Mouse (Mus musculus): Measurements from ENCODE around the gene Gm28038. TPM values are rescaled to one million over a fixed set of nuclear protein-coding genes. Genes with fewer than 3 reads are reported as not detected.

The Gm28038 gene
- polyA plus RNA-seq (2012; fragmentation: generic; extraction: Trizol), result under 1 TPM in 1 of 2 experiments, not detected in 1; 0.13 TPM

DNA sequence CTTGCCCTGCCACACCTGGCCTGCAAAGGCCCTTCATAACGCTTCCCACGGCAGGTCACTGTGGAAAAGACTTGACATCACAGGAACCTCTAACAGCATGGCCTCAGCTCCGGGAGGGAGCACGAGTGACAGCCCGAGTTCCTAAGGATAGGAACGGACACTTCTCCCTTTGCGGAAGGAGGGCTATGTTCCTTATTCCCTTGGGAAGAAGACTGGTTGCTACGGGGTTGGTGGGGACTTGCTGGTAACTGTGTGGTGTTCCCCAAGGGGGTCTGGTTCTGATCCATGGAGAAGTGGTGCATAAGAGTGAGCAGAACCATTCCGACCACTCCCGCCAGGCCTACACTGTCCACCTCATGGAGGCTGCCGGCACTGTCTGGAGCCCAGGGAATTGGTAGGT is at the start of gene Gm28038:
Gene Gm28038 (plus strand): TSS at position 301 of the 400 bp plus-strand sequence.

GRCm38 (mm10) chr2:30237199-30237880 is 43.5 kb upstream of the Gm28038 start, which contains the start of gene Lrrc8a:
Gene Lrrc8a, plus strand, starts transcription at chr2:30237715.

DNA sequence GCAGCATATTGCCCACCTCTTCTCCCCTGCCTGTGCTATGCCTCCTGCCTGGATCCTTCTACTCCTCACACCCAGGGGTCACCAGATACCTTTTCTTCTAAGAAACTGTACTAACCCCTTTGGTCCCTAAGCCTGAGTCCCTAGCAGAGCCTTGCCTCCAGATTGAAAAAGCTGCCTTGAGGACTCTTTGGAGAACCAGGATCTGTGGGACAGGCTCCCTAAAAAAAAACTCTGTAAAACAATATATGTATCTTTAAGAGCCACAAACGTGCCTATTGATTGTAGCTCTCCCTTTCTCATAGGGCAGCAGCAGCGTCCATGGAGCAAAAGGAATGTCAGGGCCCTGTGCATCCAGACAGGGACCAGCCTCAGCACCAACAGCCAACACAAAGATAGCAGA is 40.6 kb upstream of the Gm28038 start, which contains the start of gene Gm28035:
Gene Gm28035 (plus strand): TSS at position 301 of the 400 bp plus-strand sequence.

GRCm38 (mm10) chr2:30265767-30266253 is 15.0 kb upstream of the Gm28038 start, which contains the start of gene Phyhd1:
Gene Phyhd1, plus strand, starts transcription at chr2:30266203.

DNA sequence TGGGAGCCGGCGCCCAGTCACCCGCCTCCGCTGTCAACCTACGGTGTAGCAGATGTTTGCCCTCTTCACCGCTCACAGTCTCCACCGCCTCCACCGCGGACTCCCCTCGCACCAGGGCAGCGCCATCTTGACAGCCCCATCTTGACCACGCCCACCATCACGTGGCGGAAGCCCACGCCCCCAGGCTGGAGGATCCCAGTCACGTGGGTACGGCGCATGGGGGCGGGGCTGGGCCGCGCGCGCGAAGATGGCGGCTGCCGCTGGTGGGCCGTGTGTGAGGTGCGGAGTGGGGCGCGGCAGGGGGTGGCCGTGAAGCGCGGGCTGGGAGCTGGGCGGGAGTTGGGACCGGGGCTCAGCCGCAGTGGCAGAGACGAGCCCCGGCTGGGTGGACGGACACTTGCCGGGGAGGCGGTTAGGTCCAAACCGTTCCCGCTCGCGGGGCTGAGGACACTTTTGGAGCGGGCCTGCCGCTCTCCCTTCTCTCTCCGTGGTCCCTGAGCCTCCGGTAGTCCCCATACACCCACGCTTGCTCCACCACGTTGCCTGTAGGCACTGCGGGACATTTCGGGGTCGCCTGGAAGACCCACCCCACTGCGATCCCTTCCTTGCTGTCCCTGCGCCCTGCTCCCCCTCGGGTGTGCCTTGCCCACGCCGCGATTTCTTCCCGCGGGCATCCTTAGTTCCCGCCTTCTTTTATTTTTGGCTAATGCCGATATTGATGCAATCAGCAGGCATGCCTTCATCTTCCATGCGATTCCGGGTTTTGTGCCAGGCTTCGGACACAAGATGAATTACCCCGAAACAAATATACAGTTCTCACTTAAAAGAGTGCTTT is 5.6 kb downstream of the Gm28038 start, which contains the start of the genes Dolk and Nup188:
Gene Dolk (minus strand): TSS at position 143 of the 835 bp plus-strand sequence.
Gene Nup188 (plus strand): TSS at position 206 of the 835 bp plus-strand sequence.

Other genes starting within 250 kb of the Gm28038 start
- 10 to 100 TPM; 24.5 to 44.4 TPM for gene Wdr34, start 232.2 kb upstream of the Gm28038 start, polyA plus RNA-seq (2012; fragmentation: generic; extraction: Trizol)
- 10 to 100 TPM; 40.5 to 75.5 TPM for gene Set, start 223.7 kb upstream of the Gm28038 start, polyA plus RNA-seq (2012; fragmentation: generic; extraction: Trizol)
- gene Pkn3, start 203.4 kb upstream of the Gm28038 start, polyA plus RNA-seq (2012; fragmentation: generic; extraction: Trizol), result 10 to 100 TPM in 1 of 2 experiments, 1 to 10 TPM in 1; 4.4 to 10.5 TPM
- 10 to 100 TPM; 14.7 to 19.7 TPM for gene Zdhhc12, start 187.4 kb upstream of the Gm28038 start, polyA plus RNA-seq (2012; fragmentation: generic; extraction: Trizol)
- gene Zer1, start 156.5 kb upstream of the Gm28038 start, polyA plus RNA-seq (2012; fragmentation: generic; extraction: Trizol), result 10 to 100 TPM in 1 of 2 experiments, 1 to 10 TPM in 1; 4.4 to 21.5 TPM
- gene Tbc1d13, start 147.3 kb upstream of the Gm28038 start, polyA plus RNA-seq (2012; fragmentation: generic; extraction: Trizol), result 10 to 100 TPM; 13.9 to 25.8 TPM
- gene Endog, start 109.5 kb upstream of the Gm28038 start, polyA plus RNA-seq (2012; fragmentation: generic; extraction: Trizol), result 10 to 100 TPM; 10.4 to 13.7 TPM
- 10 to 100 TPM; 26.1 to 26.9 TPM for gene Spout1, start 102.6 kb upstream of the Gm28038 start, polyA plus RNA-seq (2012; fragmentation: generic; extraction: Trizol)
- 1 to 10 TPM; 1.1 to 5.2 TPM for gene Kyat1, start 75.2 kb upstream of the Gm28038 start, polyA plus RNA-seq (2012; fragmentation: generic; extraction: Trizol)
- 10 to 100 TPM in 1 of 2 experiments, 1 to 10 TPM in 1; 3.1 to 16.0 TPM for gene Lrrc8a, start 43.3 kb upstream of the Gm28038 start, polyA plus RNA-seq (2012; fragmentation: generic; extraction: Trizol)
- under 1 TPM in 1 of 2 experiments, not detected in 1; 0.93 TPM for gene Gm28035, start 40.5 kb upstream of the Gm28038 start, polyA plus RNA-seq (2012; fragmentation: generic; extraction: Trizol)
- gene Phyhd1, start 14.8 kb upstream of the Gm28038 start, polyA plus RNA-seq (2012; fragmentation: generic; extraction: Trizol), result 10 to 100 TPM in 1 of 2 experiments, 1 to 10 TPM in 1; 1.5 to 68.0 TPM
- gene Dolk, start 5.3 kb downstream of the Gm28038 start, polyA plus RNA-seq (2012; fragmentation: generic; extraction: Trizol), result 10 to 100 TPM; 17.9 to 22.9 TPM
- gene Nup188, start 5.4 kb downstream of the Gm28038 start, polyA plus RNA-seq (2012; fragmentation: generic; extraction: Trizol), result 10 to 100 TPM; 20.9 to 25.4 TPM
- gene Sh3glb2, start 78.3 kb downstream of the Gm28038 start, polyA plus RNA-seq (2012; fragmentation: generic; extraction: Trizol), result 10 to 100 TPM; 66.1 to 76.8 TPM
- gene Miga2, start 83.2 kb downstream of the Gm28038 start, polyA plus RNA-seq (2012; fragmentation: generic; extraction: Trizol), result 10 to 100 TPM; 11.1 to 13.4 TPM
- 10 to 100 TPM in 1 of 2 experiments, 1 to 10 TPM in 1; 6.2 to 11.9 TPM for gene Dolpp1, start 111.2 kb downstream of the Gm28038 start, polyA plus RNA-seq (2012; fragmentation: generic; extraction: Trizol)
- gene Crat, start 134.8 kb downstream of the Gm28038 start, polyA plus RNA-seq (2012; fragmentation: generic; extraction: Trizol), result 10 to 100 TPM; 18.0 to 41.9 TPM
- gene Ptpa, start 135.0 kb downstream of the Gm28038 start, polyA plus RNA-seq (2012; fragmentation: generic; extraction: Trizol), result 100 to 1,000 TPM; 190 to 281 TPM
- gene Ier5l, start 193.2 kb downstream of the Gm28038 start, polyA plus RNA-seq (2012; fragmentation: generic; extraction: Trizol), result 10 to 100 TPM; 57.3 to 74.9 TPM